Mouse (Mus musculus) ES-E14 (cell line): ENCODE measurements around the gene Mis18bp1. TPM values are rescaled to one million over a fixed set of nuclear protein-coding genes. Genes with fewer than 3 reads are reported as not detected.

ENCODE experiments used
- DNase-seq: peaks from one replicate; pipeline ENCODE4 v3.0.0-alpha.2; 2013; ENCODE audit warnings: low read depth, low spot score
- H3K27ac ChIP-seq: 2 replicates; pipeline ENCODE4 v1.5.1; 2012; ENCODE audit warnings: low read depth, mild to moderate bottlenecking, low read length, moderate library complexity, mixed read lengths; ENCODE audit not compliant: poor library complexity, insufficient read depth, severe bottlenecking
- H3K36me3 ChIP-seq: 2 replicates; pipeline ENCODE4 v1.6.1; 2012; ENCODE audit warnings: mild to moderate bottlenecking, low read length, moderate library complexity, mixed read lengths; ENCODE audit not compliant: control insufficient read depth, poor library complexity, insufficient read depth, severe bottlenecking
- H3K4me1 ChIP-seq, 2 experiments: fragments of 150-350 bp in 1 of 2; sonication (generic) in 1 of 2; 2 replicates each; pipeline ENCODE4 v1.6.1; 2012; ENCODE audit warnings: low read length in 2 of 2, mild to moderate bottlenecking in 1 of 2, mixed read lengths in 1 of 2; ENCODE audit not compliant: control insufficient read depth in 2 of 2, insufficient read depth in 2 of 2, poor library complexity in 1 of 2
- H3K4me3 ChIP-seq, 2 experiments: fragments of 150-350 bp in 1 of 2; sonication (generic) in 1 of 2; 2 replicates each; pipeline ENCODE4 v1.5.1; 2012; ENCODE audit warnings: low read length in 2 of 2, low read depth in 1 of 2, mild to moderate bottlenecking in 1 of 2, mixed read lengths in 1 of 2; ENCODE audit not compliant: insufficient read depth in 1 of 2, poor library complexity in 1 of 2, severe bottlenecking in 1 of 2
- H3K9ac ChIP-seq: 2 replicates; pipeline ENCODE4 v1.6.1; 2012; ENCODE audit warnings: low read depth, mild to moderate bottlenecking, low read length, mixed read lengths; ENCODE audit not compliant: poor library complexity, insufficient read depth, severe bottlenecking
- H3K9me3 ChIP-seq: fragments of 150-350 bp; sonication (generic); 2 replicates; pipeline ENCODE4 v1.6.1; 2012; ENCODE audit warnings: low read depth, mild to moderate bottlenecking, low read length; ENCODE audit not compliant: control insufficient read depth, insufficient read depth
- CHD2 ChIP-seq: IDR thresholded peaks from 2 replicates; pipeline ENCODE4 v1.6.1; 2014; ENCODE audit warnings: mild to moderate bottlenecking, low read depth, low read length, inconsistent platforms
- HCFC1 ChIP-seq: IDR thresholded peaks from 2 replicates; pipeline ENCODE4 v1.6.1; 2012; ENCODE audit warnings: low read length, inconsistent platforms, borderline replicate concordance; ENCODE audit not compliant: insufficient read depth
- MAFK ChIP-seq: IDR thresholded peaks from 2 replicates; pipeline ENCODE4 v1.6.1; 2014; ENCODE audit warnings: mild to moderate bottlenecking, low read depth, low read length, inconsistent platforms; ENCODE audit not compliant: insufficient read depth
- ZC3H11A ChIP-seq: IDR thresholded peaks from 2 replicates; pipeline ENCODE4 v1.6.1; 2012; ENCODE audit warnings: low read depth, mild to moderate bottlenecking, inconsistent platforms, low read length, borderline replicate concordance
- ZNF384 ChIP-seq: IDR thresholded peaks from 2 replicates; pipeline ENCODE4 v1.6.1; 2012; ENCODE audit warnings: low read depth, low read length, inconsistent platforms
- in situ Hi-C, 2 experiments: fragments of 600-800 bp; cut with MboI; formaldehyde crosslinking; loops; one replicate each; pipeline ENCODE4 v1.15.1; 2025; ENCODE audit warnings: low sequenced_read_pairs in 2 of 2, inconsistent platforms in 1 of 2; ENCODE audit not compliant: unreplicated experiment in 2 of 2
- total RNA-seq: library from RNA; depleted of rRNA; stranded (reverse); fragments of 300-350 nt; gene quantifications from 2 replicates; pipeline ENCODE4 v1.2.3, GENCODE M21; 2012; rRNA removed

Gene Mis18bp1
- total RNA-seq: 51.4 and 52.2 TPM in 2 replicates

- no peaks in the 10 kb centered on the region for H3K9me3 ChIP-seq
- TF ChIP-seq MAFK: no peak
- TF ChIP-seq HCFC1: peak; percentile 84
- in situ Hi-C loops: no loop called here
Observed at GRCm38 (mm10) chr12:65172021-65172951, at the start of gene Mis18bp1. Mis18bp1 (minus strand) TSS chr12:65172604.

GRCm38 (mm10) chr12:65216404-65216840 is 44.0 kb upstream of the Mis18bp1 start:
- no peaks in the 10 kb centered on the region for H3K9me3 ChIP-seq
- no peak for DNase-seq
- no peak overlapping the region for H3K27ac ChIP-seq
- no peaks in the 10 kb centered on the region for H3K36me3 ChIP-seq
- H3K9ac ChIP-seq: no peak overlapping the region
- no peak overlapping the region for H3K4me3 ChIP-seq
- peaks cover 0 to 3% of the 10 kb centered on the region in 2 experiments; a peak in 1 of 4 replicates for H3K4me1 ChIP-seq
- in situ Hi-C loops: no loop called here
- TF ChIP-seq MAFK (no peak), HCFC1 (no peak), CHD2 (no peak), ZNF384 (no peak), ZC3H11A (no peak)

More at GRCm38 (mm10) chr12:65172021-65172951, at the start of gene Mis18bp1:
- H3K4me1 ChIP-seq: peaks cover 8% of the 10 kb centered on the region in 2 experiments; a peak in 3 of 4 replicates
- H3K27ac ChIP-seq: peak within 1 kb of the TSS; percentile 90
- H3K36me3 ChIP-seq: no peaks in the 10 kb centered on the region
- DNase-seq: peak; percentile 92
- H3K4me3 ChIP-seq: peak within 1 kb of the TSS; percentile 91 to 99
- H3K9ac ChIP-seq: peak within 1 kb of the TSS; percentile 97

DNA sequence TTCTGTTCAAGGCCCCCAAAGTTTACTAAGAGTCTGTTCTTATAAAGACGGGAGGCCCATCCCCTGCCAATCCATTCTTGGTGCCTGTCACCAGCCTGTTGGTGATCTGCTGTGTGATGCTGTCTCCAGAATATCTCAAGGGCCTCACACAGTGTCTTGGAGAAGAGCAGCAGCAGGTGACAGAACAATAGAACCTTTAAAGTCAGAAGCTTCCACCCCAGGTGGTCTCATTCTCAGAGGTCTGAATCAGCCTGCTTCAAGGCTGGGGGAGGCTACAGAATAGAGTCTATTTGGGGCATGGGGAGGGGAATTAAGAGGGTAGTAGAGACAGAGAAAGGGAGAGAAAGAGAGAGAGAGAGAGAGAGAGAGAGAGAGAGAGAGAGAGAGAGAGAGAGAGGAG is 34.0 kb upstream of the Mis18bp1 start:
- no peaks in the 10 kb centered on the region for H3K9me3 ChIP-seq
- H3K4me3 ChIP-seq: no peak overlapping the region
- H3K4me1 ChIP-seq: peaks cover 6 to 8% of the 10 kb centered on the region in 2 experiments; a peak in 3 of 4 replicates
- in situ Hi-C loops: no loop called here
- H3K36me3 ChIP-seq: no peaks in the 10 kb centered on the region
- H3K9ac ChIP-seq: no peak overlapping the region
- H3K27ac ChIP-seq: no peak overlapping the region
- DNase-seq: no peak
- no peak for TF ChIP-seq ZNF384
- no peak for TF ChIP-seq HCFC1
- TF ChIP-seq MAFK: no peak
- no peak for TF ChIP-seq CHD2
- TF ChIP-seq ZC3H11A: no peak

DNA sequence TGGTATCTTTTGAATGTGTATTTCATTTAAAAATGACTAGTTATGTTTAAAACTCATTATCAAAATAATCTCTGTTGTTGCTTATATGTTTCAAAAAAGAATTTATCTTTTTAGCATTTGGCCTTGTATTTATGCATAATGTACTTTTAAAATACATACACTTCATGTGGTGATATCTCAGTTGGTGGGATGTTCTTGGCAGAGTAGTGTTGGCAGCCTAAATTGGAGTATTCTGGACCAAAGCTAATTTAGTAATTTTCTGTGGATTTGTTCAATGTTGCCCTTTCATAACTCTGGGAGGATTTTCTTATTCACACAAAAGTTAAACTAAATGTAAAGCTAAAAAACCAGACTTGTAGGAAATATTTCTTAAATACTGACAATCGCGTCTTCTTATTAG is 29.4 kb upstream of the Mis18bp1 start:
- no peak overlapping the region for H3K27ac ChIP-seq
- no peak overlapping the region for H3K4me3 ChIP-seq
- H3K9ac ChIP-seq: no peak overlapping the region
- H3K9me3 ChIP-seq: no peaks in the 10 kb centered on the region
- no peaks in the 10 kb centered on the region for H3K36me3 ChIP-seq
- in situ Hi-C loops: no loop called here
- peaks cover 6% of the 10 kb centered on the region in 2 experiments; a peak in 3 of 4 replicates for H3K4me1 ChIP-seq
- no peak for DNase-seq
- TF ChIP-seq CHD2 (no peak), MAFK (no peak), HCFC1 (no peak)

DNA sequence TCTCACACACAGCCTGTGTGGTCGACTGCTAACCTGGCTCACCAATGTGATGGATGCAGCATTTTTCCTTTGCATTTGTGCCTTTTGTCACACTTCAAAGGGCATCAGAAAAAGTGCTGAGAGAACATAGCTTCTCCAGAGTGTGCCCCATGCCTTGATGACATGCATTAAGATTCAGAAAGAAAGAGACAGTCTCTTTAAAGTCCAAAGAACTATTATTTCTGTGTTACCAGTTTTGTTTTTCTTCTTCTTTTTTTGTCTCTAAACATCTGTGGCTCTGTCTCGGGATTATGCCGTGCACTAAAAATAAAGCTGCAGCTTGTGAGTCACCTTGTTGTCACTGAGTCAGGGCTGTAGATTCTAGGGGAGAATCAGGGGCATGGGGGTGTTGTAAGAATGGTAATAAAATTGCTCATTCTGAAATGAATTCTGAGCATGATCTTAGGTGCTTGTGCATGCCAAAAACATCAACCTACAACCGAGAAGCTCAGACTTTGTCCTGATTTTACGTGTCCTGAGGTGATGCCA is 21.7 kb upstream of the Mis18bp1 start:
- no peaks in the 10 kb centered on the region for H3K4me1 ChIP-seq
- TF ChIP-seq HCFC1 (no peak), ZC3H11A (no peak), ZNF384 (no peak), CHD2 (no peak), MAFK (no peak)
- H3K4me3 ChIP-seq: no peak overlapping the region
- DNase-seq: no peak
- no peak overlapping the region for H3K9ac ChIP-seq
- no peak overlapping the region for H3K27ac ChIP-seq
- H3K9me3 ChIP-seq: no peaks in the 10 kb centered on the region
- no peaks in the 10 kb centered on the region for H3K36me3 ChIP-seq
- in situ Hi-C loops: no loop called here
